Mouse (Mus musculus): ENCODE results near the gene Ift122. TPM values are rescaled to one million over a fixed set of nuclear protein-coding genes. Genes with fewer than 3 reads are reported as not detected.
"Not testable (repeated sequence)": the region's sequence is repeated elsewhere in the genome, so short reads cannot be mapped to it uniquely, and the experiment has no call there.

Ift122 gene
- polyA plus RNA-seq, 1 experiment: 21.4 TPM

DNA sequence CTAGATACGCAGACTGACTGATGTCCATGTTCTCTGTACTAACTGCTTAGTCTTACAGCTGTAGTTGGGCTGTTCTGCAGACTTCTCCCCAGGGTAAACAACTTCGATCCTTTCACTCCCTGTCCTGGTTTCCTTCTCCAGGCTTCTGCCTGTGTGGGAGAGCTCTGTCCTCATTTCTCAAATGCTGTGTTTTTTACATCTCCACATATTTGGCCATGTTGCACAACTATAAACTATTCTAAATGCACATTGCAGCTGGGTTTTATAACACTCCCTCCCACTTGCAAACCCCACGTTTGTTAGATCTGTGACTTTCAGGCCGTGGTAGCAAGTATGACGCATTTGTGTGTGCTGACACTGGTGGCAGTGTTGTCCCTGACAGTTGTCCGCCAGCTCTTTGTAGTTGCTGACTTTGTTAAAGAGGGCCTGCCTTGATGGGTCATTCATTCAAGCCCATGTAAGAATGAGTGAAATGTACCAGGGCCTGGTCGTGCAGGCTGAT is 10.1 kb downstream of the Ift122 start:
- H3ac ChIP-seq (ENCODE audit: control insufficient read depth, insufficient read length): no peak overlapping the region
- H3K36me3 ChIP-seq (ENCODE audit: control insufficient read depth, insufficient read depth): no peaks in the 10 kb centered on the region
- no peak overlapping the region for H3K4me3 ChIP-seq
- no peaks in the 10 kb centered on the region for H3K79me2 ChIP-seq (ENCODE audit: control insufficient read depth, insufficient read depth)
- no peak overlapping the region for H3K4me2 ChIP-seq (ENCODE audit: low read depth)
- TF ChIP-seq E2F4 (IDR thresholded peaks at IDR 0.05; ENCODE audit: insufficient read depth): no peak
- no peak for TF ChIP-seq MYOD1 (IDR thresholded peaks at IDR 0.05; ENCODE audit: control insufficient read depth in 1 of 3, insufficient read length in 2 of 3, low read depth in 2 of 3)
- no peak for TF ChIP-seq TCF12 (IDR thresholded peaks at IDR 0.05; ENCODE audit: insufficient read depth, poor library complexity, severe bottlenecking)
- TF ChIP-seq TCF3 (IDR thresholded peaks at IDR 0.05; ENCODE audit: insufficient read length, low read depth): no peak
- TF ChIP-seq POLR2A (IDR thresholded peaks at IDR 0.05; ENCODE audit: insufficient read length, low read depth): no peak
- no peak for TF ChIP-seq MYOG (IDR thresholded peaks at IDR 0.05; ENCODE audit: control insufficient read depth in 1 of 3, insufficient read depth in 1 of 3, insufficient read length in 2 of 3, low read depth in 2 of 3)
- TF ChIP-seq REST (IDR thresholded peaks at IDR 0.05; ENCODE audit: insufficient read depth, insufficient read length): no peak
- TF ChIP-seq SRF (IDR thresholded peaks at IDR 0.05; ENCODE audit: control insufficient read depth, insufficient read length, low read depth): no peak
- TF ChIP-seq USF1 (IDR thresholded peaks at IDR 0.05; ENCODE audit: low read depth): no peak
- TF ChIP-seq POLR2AphosphoS2 (IDR thresholded peaks at IDR 0.05; ENCODE audit: insufficient read length, low read depth): no peak
- no peak for TF ChIP-seq CEBPB (IDR thresholded peaks at IDR 0.05; ENCODE audit: insufficient read depth, poor library complexity, severe bottlenecking)
- TF ChIP-seq MAX (IDR thresholded peaks at IDR 0.05; ENCODE audit: low read depth): no peak
- no peaks in the 10 kb centered on the region for H3K27me3 ChIP-seq (ENCODE audit: control insufficient read depth, insufficient read depth, insufficient read length)

GRCm38 (mm10) chr6:115865246-115865645 is 12.0 kb downstream of the Ift122 start:
- Histone ChIP-seq H3K4me2 (ENCODE audit: low read depth) (no peak overlapping the region), H3K4me3 (no peak overlapping the region), H3K36me3 (ENCODE audit: control insufficient read depth, insufficient read depth) (no peaks in the 10 kb centered on the region), H3K79me2 (ENCODE audit: control insufficient read depth, insufficient read depth) (no peaks in the 10 kb centered on the region), H3ac (ENCODE audit: control insufficient read depth, insufficient read length) (no peak overlapping the region), H3K27me3 (ENCODE audit: control insufficient read depth, insufficient read depth, insufficient read length) (no peaks in the 10 kb centered on the region)
- TF ChIP-seq TCF12 (IDR thresholded peaks at IDR 0.05; ENCODE audit: insufficient read depth, poor library complexity, severe bottlenecking) (no peak), MAX (IDR thresholded peaks at IDR 0.05; ENCODE audit: low read depth) (no peak), E2F4 (IDR thresholded peaks at IDR 0.05; ENCODE audit: insufficient read depth) (no peak), SRF (IDR thresholded peaks at IDR 0.05; ENCODE audit: control insufficient read depth, insufficient read length, low read depth) (no peak), REST (IDR thresholded peaks at IDR 0.05; ENCODE audit: insufficient read depth, insufficient read length) (no peak), CEBPB (IDR thresholded peaks at IDR 0.05; ENCODE audit: insufficient read depth, poor library complexity, severe bottlenecking) (no peak), MYOG (IDR thresholded peaks at IDR 0.05; ENCODE audit: control insufficient read depth in 1 of 3, insufficient read depth in 1 of 3, insufficient read length in 2 of 3, low read depth in 2 of 3) (no peak), TCF3 (IDR thresholded peaks at IDR 0.05; ENCODE audit: insufficient read length, low read depth) (no peak), POLR2A (IDR thresholded peaks at IDR 0.05; ENCODE audit: insufficient read length, low read depth) (no peak), POLR2AphosphoS2 (IDR thresholded peaks at IDR 0.05; ENCODE audit: insufficient read length, low read depth) (no peak), USF1 (IDR thresholded peaks at IDR 0.05; ENCODE audit: low read depth) (no peak), MYOD1 (IDR thresholded peaks at IDR 0.05; ENCODE audit: control insufficient read depth in 1 of 3, insufficient read length in 2 of 3, low read depth in 2 of 3) (no peak)

DNA sequence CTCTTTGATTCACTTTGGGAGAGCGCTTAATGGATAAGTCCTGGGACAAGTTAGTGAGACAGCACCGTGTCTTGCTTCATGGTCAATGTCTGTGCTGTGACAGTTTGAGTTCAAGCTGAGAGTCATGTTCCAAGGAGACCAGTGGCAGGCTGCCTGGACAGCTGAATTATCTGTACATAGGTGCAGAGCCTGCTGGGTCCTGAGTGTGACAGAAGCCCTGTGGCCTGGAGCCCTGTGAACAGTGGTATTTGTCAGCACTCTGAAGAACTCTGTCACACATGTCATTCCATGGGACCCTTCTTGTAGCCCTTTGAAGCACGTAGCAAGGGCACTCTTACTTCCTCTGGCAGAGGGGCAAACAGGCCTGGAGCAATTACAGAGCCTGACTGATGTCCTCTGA is 13.9 kb downstream of the Ift122 start:
- H3K4me3 ChIP-seq; H3K27me3 ChIP-seq (ENCODE audit: control insufficient read depth, insufficient read depth, insufficient read length); H3K4me2 ChIP-seq (ENCODE audit: low read depth); H3K79me2 ChIP-seq (ENCODE audit: control insufficient read depth, insufficient read depth); H3K36me3 ChIP-seq (ENCODE audit: control insufficient read depth, insufficient read depth); H3ac ChIP-seq (ENCODE audit: control insufficient read depth, insufficient read length): not testable (repeated sequence)

DNA sequence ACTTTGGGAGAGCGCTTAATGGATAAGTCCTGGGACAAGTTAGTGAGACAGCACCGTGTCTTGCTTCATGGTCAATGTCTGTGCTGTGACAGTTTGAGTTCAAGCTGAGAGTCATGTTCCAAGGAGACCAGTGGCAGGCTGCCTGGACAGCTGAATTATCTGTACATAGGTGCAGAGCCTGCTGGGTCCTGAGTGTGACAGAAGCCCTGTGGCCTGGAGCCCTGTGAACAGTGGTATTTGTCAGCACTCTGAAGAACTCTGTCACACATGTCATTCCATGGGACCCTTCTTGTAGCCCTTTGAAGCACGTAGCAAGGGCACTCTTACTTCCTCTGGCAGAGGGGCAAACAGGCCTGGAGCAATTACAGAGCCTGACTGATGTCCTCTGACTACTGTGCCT is 18.0 kb downstream of the Ift122 start:
- not testable (repeated sequence) for H3ac ChIP-seq (ENCODE audit: control insufficient read depth, insufficient read length); H3K79me2 ChIP-seq (ENCODE audit: control insufficient read depth, insufficient read depth); H3K36me3 ChIP-seq (ENCODE audit: control insufficient read depth, insufficient read depth); H3K27me3 ChIP-seq (ENCODE audit: control insufficient read depth, insufficient read depth, insufficient read length); H3K4me3 ChIP-seq; H3K4me2 ChIP-seq (ENCODE audit: low read depth)

DNA sequence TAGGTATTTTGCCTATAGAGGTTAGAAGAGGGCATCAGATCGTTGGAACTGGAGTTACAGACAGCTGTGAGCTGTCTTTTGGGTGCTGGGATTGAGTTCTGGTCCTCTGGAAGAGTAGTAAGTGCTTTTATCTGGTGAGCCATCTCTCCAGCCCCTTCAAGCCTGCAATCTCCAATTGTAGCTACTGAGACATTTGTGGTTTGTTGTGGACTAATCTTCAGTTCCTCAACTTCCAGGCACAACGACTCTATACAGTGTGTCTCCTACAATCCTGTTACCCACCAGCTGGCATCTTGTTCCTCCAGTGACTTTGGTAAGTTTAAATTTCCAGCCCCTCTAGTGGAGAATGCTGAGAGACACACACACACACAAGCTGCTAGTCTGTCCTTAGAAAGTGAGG is 24.0 kb downstream of the Ift122 start:
- Histone ChIP-seq H3K4me2 (ENCODE audit: low read depth) (no peak overlapping the region), H3K79me2 (ENCODE audit: control insufficient read depth, insufficient read depth) (no peaks in the 10 kb centered on the region), H3K36me3 (ENCODE audit: control insufficient read depth, insufficient read depth) (no peaks in the 10 kb centered on the region), H3ac (ENCODE audit: control insufficient read depth, insufficient read length) (no peak overlapping the region), H3K27me3 (ENCODE audit: control insufficient read depth, insufficient read depth, insufficient read length) (no peaks in the 10 kb centered on the region), H3K4me3 (no peak overlapping the region)
- TF ChIP-seq TCF3 (IDR thresholded peaks at IDR 0.05; ENCODE audit: insufficient read length, low read depth): no peak
- no peak for TF ChIP-seq TCF12 (IDR thresholded peaks at IDR 0.05; ENCODE audit: insufficient read depth, poor library complexity, severe bottlenecking)
- no peak for TF ChIP-seq USF1 (IDR thresholded peaks at IDR 0.05; ENCODE audit: low read depth)
- TF ChIP-seq REST (IDR thresholded peaks at IDR 0.05; ENCODE audit: insufficient read depth, insufficient read length): no peak
- no peak for TF ChIP-seq POLR2AphosphoS2 (IDR thresholded peaks at IDR 0.05; ENCODE audit: insufficient read length, low read depth)
- TF ChIP-seq CEBPB (IDR thresholded peaks at IDR 0.05; ENCODE audit: insufficient read depth, poor library complexity, severe bottlenecking): no peak
- no peak for TF ChIP-seq SRF (IDR thresholded peaks at IDR 0.05; ENCODE audit: control insufficient read depth, insufficient read length, low read depth)
- no peak for TF ChIP-seq POLR2A (IDR thresholded peaks at IDR 0.05; ENCODE audit: insufficient read length, low read depth)
- no peak for TF ChIP-seq MYOG (IDR thresholded peaks at IDR 0.05; ENCODE audit: control insufficient read depth in 1 of 3, insufficient read depth in 1 of 3, insufficient read length in 2 of 3, low read depth in 2 of 3)
- no peak for TF ChIP-seq MAX (IDR thresholded peaks at IDR 0.05; ENCODE audit: low read depth)
- TF ChIP-seq MYOD1 (IDR thresholded peaks at IDR 0.05; ENCODE audit: control insufficient read depth in 1 of 3, insufficient read length in 2 of 3, low read depth in 2 of 3): no peak
- no peak for TF ChIP-seq E2F4 (IDR thresholded peaks at IDR 0.05; ENCODE audit: insufficient read depth)

Data from myocyte (in vitro differentiated cells).